Mouse (Mus musculus) heart, postnatal 0 days (tissue): ENCODE data around the gene Camta1. TPM values are rescaled to one million over a fixed set of nuclear protein-coding genes. Genes with fewer than 3 reads are reported as not detected.

ENCODE experiments used
- ATAC-seq: fragments of 200-750 bp; cut with Nextera tagmentation; 2 replicates; pipeline ENCODE4 v1.8.0; 2017; ENCODE audit warnings: low read depth, moderate number of reproducible peaks, moderate library complexity; ENCODE audit not compliant: insufficient read depth
- DNase-seq: peaks from one replicate; pipeline ENCODE4 v3.0.0-alpha.2; 2016; ENCODE audit warnings: low spot score
- H3K27ac ChIP-seq: fragments of 300-500 bp; sonication (generic); 2 replicates; pipeline ENCODE4 v1.5.1; 2014; ENCODE audit warnings: low read depth, mild to moderate bottlenecking
- H3K27me3 ChIP-seq: fragments of 300-500 bp; sonication (generic); 2 replicates; pipeline ENCODE4 v1.6.1; 2014; ENCODE audit warnings: low read length, mixed read lengths; ENCODE audit not compliant: control insufficient read depth, insufficient read depth
- H3K36me3 ChIP-seq: fragments of 300-500 bp; sonication (generic); replicated peaks from 2 replicates; pipeline ENCODE4 v1.6.1; 2014; ENCODE audit warnings: low read length, mixed read lengths; ENCODE audit not compliant: control insufficient read depth, insufficient read depth
- H3K4me1 ChIP-seq: fragments of 300-500 bp; sonication (generic); 2 replicates; pipeline ENCODE4 v1.6.1; 2014; ENCODE audit warnings: antibody characterized with exemption; ENCODE audit not compliant: control insufficient read depth, insufficient read depth
- H3K4me2 ChIP-seq: fragments of 300-500 bp; sonication (generic); 2 replicates; pipeline ENCODE4 v1.6.1; 2014; ENCODE audit warnings: low read depth, mild to moderate bottlenecking, low read length, moderate library complexity
- H3K4me3 ChIP-seq: fragments of 300-500 bp; sonication (generic); 2 replicates; pipeline ENCODE4 v1.5.1; 2014; ENCODE audit warnings: low read depth, low read length
- H3K9ac ChIP-seq: fragments of 300-500 bp; sonication (generic); replicated peaks from 2 replicates; pipeline ENCODE4 v1.6.1; 2014; ENCODE audit warnings: low read depth, low read length, mixed read lengths
- H3K9me3 ChIP-seq: fragments of 300-500 bp; sonication (generic); replicated peaks from 2 replicates; pipeline ENCODE4 v1.6.1; 2016; ENCODE audit warnings: low read length; ENCODE audit not compliant: control insufficient read depth
- CTCF ChIP-seq: IDR thresholded peaks from 2 replicates; pipeline ENCODE4 v1.5.1; 2016; ENCODE audit warnings: antibody characterized with exemption, control low read depth, low read depth
- EP300 ChIP-seq: IDR thresholded peaks from 2 replicates; pipeline ENCODE4 v1.6.1; 2016; ENCODE audit warnings: antibody characterized with exemption, low read depth
- WGBS: fragments of 180-500 bp; shearing (Covaris S2); extraction: QIAGEN DNeasy Blood & Tissue Kit; methylation state at CpG from one replicate; pipeline ENCODE4 v1.1.7; 2014; 5-methylcytosine and 5-hydroxymethylcytosine counted together
- polyA plus RNA-seq: library from polyadenylated mRNA; unstranded; fragments of >200 nt; fragmentation: Nextera tagmentation; extraction: Ambion mirVana; gene quantifications from 2 replicates; pipeline ENCODE4 v1.2.1, GENCODE M21; 2015
- total RNA-seq: library from RNA; depleted of rRNA; stranded (reverse); fragments of >200 nt; gene quantifications from 2 replicates; pipeline ENCODE4 v1.2.3, GENCODE M21; 2014; ENCODE audit warnings: low replicate concordance

Gene Camta1
- total and polyA plus RNA-seq, 2 experiments from 2014 or later = 72.7 to 240 TPM

- WGBS = 81% methylated on average over 11 of the region's 11 CpGs
- DNase-seq (no peak), ATAC-seq (no peak)
- TF ChIP-seq EP300 (no peak), CTCF (no peak)
- H3K4me2 ChIP-seq = no peak overlapping the region
- H3K36me3 ChIP-seq = no peaks in the 10 kb centered on the region
- H3K9me3 ChIP-seq = no peaks in the 10 kb centered on the region
- H3K9ac ChIP-seq = no peak overlapping the region
- H3K27ac ChIP-seq = no peak overlapping the region
- H3K4me1 ChIP-seq = peaks cover 10% of the 10 kb centered on the region; the same call in 1 of the 2 replicates
- no peaks in the 10 kb centered on the region for H3K27me3 ChIP-seq
- H3K4me3 ChIP-seq = no peak overlapping the region
Measured at GRCm38 (mm10) chr4:151306890-151307289, 554.8 kb downstream of the Camta1 start.

- Histone ChIP-seq H3K9ac (no peak overlapping the region), H3K27me3 (no peaks in the 10 kb centered on the region), H3K9me3 (no peaks in the 10 kb centered on the region), H3K36me3 (no peaks in the 10 kb centered on the region), H3K4me3 (no peak overlapping the region), H3K4me2 (no peak overlapping the region), H3K27ac (no peak overlapping the region), H3K4me1 (peaks cover 10% of the 10 kb centered on the region; the same call in 1 of the 2 replicates)
- ATAC-seq (no peak), DNase-seq (no peak)
- TF ChIP-seq CTCF (no peak), EP300 (no peak)
- 47% methylated on average over 11 of the region's 11 CpGs for WGBS
Measured at GRCm38 (mm10) chr4:151306311-151306765, 555.3 kb downstream of the Camta1 start.

GRCm38 (mm10) chr4:151305761-151306160 lies 555.9 kb downstream of the Camta1 start:
- WGBS = 67% methylated on average over 6 of the region's 6 CpGs
- Histone ChIP-seq H3K27me3 (no peaks in the 10 kb centered on the region), H3K4me1 (peaks cover 10% of the 10 kb centered on the region; the same call in 1 of the 2 replicates), H3K9me3 (no peaks in the 10 kb centered on the region), H3K36me3 (no peaks in the 10 kb centered on the region), H3K4me3 (no peak overlapping the region), H3K4me2 (no peak overlapping the region), H3K27ac (no peak overlapping the region), H3K9ac (no peak overlapping the region)
- no peak for DNase-seq
- ATAC-seq = no peak
- TF ChIP-seq CTCF (no peak), EP300 (no peak)

GRCm38 (mm10) chr4:151303931-151304330 lies 557.7 kb downstream of the Camta1 start:
- H3K27me3 ChIP-seq = no peaks in the 10 kb centered on the region
- H3K9me3 ChIP-seq = no peaks in the 10 kb centered on the region
- no peaks in the 10 kb centered on the region for H3K36me3 ChIP-seq
- no peak overlapping the region for H3K4me3 ChIP-seq
- H3K4me2 ChIP-seq = no peak overlapping the region
- TF ChIP-seq CTCF = no peak
- no peak for TF ChIP-seq EP300
- 80% methylated on average over 3 of the region's 3 CpGs for WGBS
- H3K9ac ChIP-seq = no peak overlapping the region
- H3K27ac ChIP-seq = no peak overlapping the region
- DNase-seq = no peak
- ATAC-seq = no peak
- peaks cover 10% of the 10 kb centered on the region; the same call in 1 of the 2 replicates for H3K4me1 ChIP-seq

DNA sequence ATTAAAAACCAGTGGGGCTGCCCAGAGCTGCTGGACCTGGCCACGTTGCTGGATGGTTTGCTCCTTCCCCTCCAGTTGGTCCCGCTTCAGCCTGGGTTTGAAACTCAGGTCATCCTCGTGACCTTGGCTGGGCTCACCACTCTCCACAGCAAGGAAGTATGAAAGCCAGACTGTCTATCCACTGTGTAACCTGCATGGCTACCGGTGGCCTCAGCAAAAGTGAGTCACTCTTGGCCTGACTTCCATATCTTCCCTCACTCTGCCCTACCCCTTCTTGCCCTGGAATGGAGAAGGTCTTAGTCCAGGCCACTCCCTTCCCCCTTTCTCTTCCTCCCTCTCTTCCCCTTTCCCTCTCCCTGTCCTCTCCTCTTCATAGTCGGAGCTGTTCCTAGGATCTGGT lies 558.2 kb downstream of the Camta1 start:
- ATAC-seq = no peak
- no peaks in the 10 kb centered on the region for H3K9me3 ChIP-seq
- H3K9ac ChIP-seq = no peak overlapping the region
- no peak for TF ChIP-seq CTCF
- no peak for TF ChIP-seq EP300
- H3K4me1 ChIP-seq = peaks cover 10% of the 10 kb centered on the region; the same call in 1 of the 2 replicates
- H3K4me2 ChIP-seq = no peak overlapping the region
- no peaks in the 10 kb centered on the region for H3K36me3 ChIP-seq
- 67% methylated on average over 5 of the region's 5 CpGs for WGBS
- no peak overlapping the region for H3K4me3 ChIP-seq
- no peak overlapping the region for H3K27ac ChIP-seq
- DNase-seq = no peak
- H3K27me3 ChIP-seq = no peaks in the 10 kb centered on the region
